Mouse (Mus musculus) hindbrain, embryonic 16.5 days (tissue): ENCODE data around the gene Coq8a. TPM values are rescaled to one million over a fixed set of nuclear protein-coding genes. Genes with fewer than 3 reads are reported as not detected.

Experiments used
- ATAC-seq: fragments of 200-750 bp; cut with Nextera tagmentation; 2 replicates; pipeline ENCODE4 v1.8.0; 2017; ENCODE audit warnings: moderate TSS enrichment, moderate library complexity
- H3K27ac ChIP-seq: fragments of 300-500 bp; sonication (generic); 2 replicates; pipeline ENCODE4 v1.5.1; 2014; ENCODE audit warnings: low read depth, mild to moderate bottlenecking, control low read depth, low read length, moderate library complexity
- H3K27me3 ChIP-seq: fragments of 300-500 bp; sonication (generic); replicated peaks from 2 replicates; pipeline ENCODE4 v1.6.1; 2014; ENCODE audit warnings: low read length; ENCODE audit not compliant: control insufficient read depth, insufficient read depth
- H3K36me3 ChIP-seq: fragments of 300-500 bp; sonication (generic); 2 replicates; pipeline ENCODE4 v1.6.1; 2014; ENCODE audit warnings: mild to moderate bottlenecking, low read length, moderate library complexity, mixed read lengths; ENCODE audit not compliant: control insufficient read depth, insufficient read depth
- H3K4me1 ChIP-seq: fragments of 300-500 bp; sonication (generic); 2 replicates; pipeline ENCODE4 v1.6.1; 2014; ENCODE audit warnings: low read depth, low read length; ENCODE audit not compliant: control insufficient read depth, insufficient read depth
- H3K4me2 ChIP-seq: fragments of 300-500 bp; sonication (generic); 2 replicates; pipeline ENCODE4 v1.6.1; 2014; ENCODE audit warnings: mild to moderate bottlenecking, low read length, control low read depth, moderate library complexity
- H3K4me3 ChIP-seq: fragments of 300-500 bp; sonication (generic); 2 replicates; pipeline ENCODE4 v1.5.1; 2014; ENCODE audit warnings: mild to moderate bottlenecking, low read length, control low read depth, moderate library complexity
- H3K9ac ChIP-seq: fragments of 300-500 bp; sonication (generic); 2 replicates; pipeline ENCODE4 v1.6.1; 2014; ENCODE audit warnings: low read depth, mild to moderate bottlenecking, control low read depth, low read length, moderate library complexity
- H3K9me3 ChIP-seq: fragments of 300-500 bp; sonication (generic); 2 replicates; pipeline ENCODE4 v1.6.1; 2014; ENCODE audit warnings: mild to moderate bottlenecking, low read length, moderate library complexity; ENCODE audit not compliant: control insufficient read depth
- WGBS: fragments of 180-500 bp; shearing (Covaris S2); extraction: QIAGEN DNeasy Blood & Tissue Kit; methylation state at CpG from one replicate; pipeline ENCODE4 v1.1.7; 2014; 5-methylcytosine and 5-hydroxymethylcytosine counted together
- polyA plus RNA-seq: library from polyadenylated mRNA; unstranded; fragments of >200 nt; fragmentation: Nextera tagmentation; extraction: Ambion mirVana; gene quantifications from 2 replicates; pipeline ENCODE4 v1.2.1, GENCODE M21; 2015

Gene Coq8a
- polyA plus RNA-seq, 1 experiment from 2014 or later: 5.9 TPM

DNA sequence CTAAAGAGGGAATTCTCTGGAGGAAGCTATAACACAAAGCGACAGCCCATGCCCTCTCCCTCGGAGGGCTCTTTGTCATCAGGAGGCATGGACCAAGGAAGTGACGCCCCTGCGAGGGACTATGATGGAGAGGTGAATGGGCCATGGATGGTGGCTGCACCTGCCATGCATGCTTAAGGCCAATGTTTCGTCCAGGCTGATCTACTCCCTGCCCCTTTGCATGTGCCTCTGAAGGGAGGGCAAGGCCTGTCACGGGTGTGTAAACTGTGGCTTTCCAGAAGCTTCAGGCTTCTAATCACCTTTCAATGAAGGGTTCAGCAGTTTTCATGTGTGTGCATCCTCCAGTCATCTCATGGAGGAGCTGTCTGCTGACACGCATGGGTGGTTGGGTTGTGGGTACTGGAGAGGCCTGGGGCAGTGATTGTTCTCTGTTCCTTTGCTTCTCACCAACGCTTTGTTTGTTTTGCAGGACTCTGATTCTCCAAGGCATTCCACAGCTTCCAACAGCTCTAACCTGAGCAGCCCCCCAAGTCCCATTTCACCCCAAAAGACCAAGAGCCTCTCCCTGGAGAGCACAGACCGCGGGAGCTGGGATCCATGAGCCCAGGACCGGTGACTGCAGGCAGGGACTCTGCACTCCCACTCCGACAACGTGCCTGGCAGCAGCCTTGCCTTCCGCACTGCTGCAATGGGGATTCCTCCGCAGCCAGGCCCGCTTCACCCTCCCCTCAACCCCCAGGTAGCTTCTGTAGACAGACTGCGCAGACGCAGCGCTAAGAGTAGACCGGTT, 37.6 kb downstream of the Coq8a start:
- Histone ChIP-seq H3K4me1 (no peaks in the 10 kb centered on the region), H3K36me3 (peaks cover 14% of the 10 kb centered on the region), H3K4me3 (no peak overlapping the region), H3K27ac (no peak overlapping the region), H3K9me3 (no peaks in the 10 kb centered on the region), H3K9ac (no peak overlapping the region), H3K4me2 (no peak overlapping the region), H3K27me3 (no peaks in the 10 kb centered on the region)
- ATAC-seq: no peak
- 88% methylated on average over 20 of the region's 20 CpGs for WGBS

GRCm38 (mm10) chr1:180161160-180161559, 38.2 kb downstream of the Coq8a start:
- ATAC-seq: peak; percentile 40; the same call in 1 of the 2 replicates
- 61% methylated on average over 3 of the region's 3 CpGs for WGBS
- H3K27me3 ChIP-seq: no peaks in the 10 kb centered on the region
- H3K27ac ChIP-seq: no peak overlapping the region
- no peaks in the 10 kb centered on the region for H3K9me3 ChIP-seq
- H3K4me3 ChIP-seq: no peak overlapping the region
- no peaks in the 10 kb centered on the region for H3K4me1 ChIP-seq
- H3K36me3 ChIP-seq: peaks cover 14% of the 10 kb centered on the region
- H3K4me2 ChIP-seq: no peak overlapping the region
- H3K9ac ChIP-seq: no peak overlapping the region

GRCm38 (mm10) chr1:180160545-180160944, 38.9 kb downstream of the Coq8a start:
- Histone ChIP-seq H3K9me3 (no peaks in the 10 kb centered on the region), H3K4me2 (no peak overlapping the region), H3K27ac (no peak overlapping the region), H3K9ac (no peak overlapping the region), H3K36me3 (peaks cover 14% of the 10 kb centered on the region), H3K4me1 (no peaks in the 10 kb centered on the region), H3K4me3 (no peak overlapping the region), H3K27me3 (no peaks in the 10 kb centered on the region)
- no peak for ATAC-seq
- WGBS: 92% methylated on average over 2 of the region's 2 CpGs

DNA sequence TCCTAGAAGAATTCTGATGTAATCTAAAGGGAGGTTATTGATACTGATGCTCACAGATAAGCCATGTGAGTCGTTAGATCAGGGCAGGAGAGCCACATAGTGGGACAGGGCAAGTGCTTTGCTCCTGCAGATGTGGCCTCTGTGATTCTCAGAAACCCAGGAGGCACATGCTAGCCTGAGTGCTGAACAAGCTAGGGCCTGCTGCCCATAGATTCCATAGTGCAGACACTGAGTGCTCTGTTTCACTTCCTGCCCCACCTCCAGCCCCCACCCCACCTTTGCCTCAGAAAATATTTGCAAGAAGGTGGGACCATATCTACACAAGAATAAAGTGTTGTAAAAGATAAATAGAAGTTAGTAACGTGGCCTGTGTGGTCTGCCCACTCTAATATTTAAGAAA, 40.8 kb downstream of the Coq8a start:
- Histone ChIP-seq H3K9ac (no peak overlapping the region), H3K4me1 (no peaks in the 10 kb centered on the region), H3K27me3 (no peaks in the 10 kb centered on the region), H3K9me3 (no peaks in the 10 kb centered on the region), H3K4me2 (no peak overlapping the region), H3K4me3 (no peak overlapping the region), H3K27ac (no peak overlapping the region), H3K36me3 (peaks cover 14% of the 10 kb centered on the region)
- ATAC-seq: no peak
- WGBS: 91% methylated on average over 2 of the region's 2 CpGs

DNA sequence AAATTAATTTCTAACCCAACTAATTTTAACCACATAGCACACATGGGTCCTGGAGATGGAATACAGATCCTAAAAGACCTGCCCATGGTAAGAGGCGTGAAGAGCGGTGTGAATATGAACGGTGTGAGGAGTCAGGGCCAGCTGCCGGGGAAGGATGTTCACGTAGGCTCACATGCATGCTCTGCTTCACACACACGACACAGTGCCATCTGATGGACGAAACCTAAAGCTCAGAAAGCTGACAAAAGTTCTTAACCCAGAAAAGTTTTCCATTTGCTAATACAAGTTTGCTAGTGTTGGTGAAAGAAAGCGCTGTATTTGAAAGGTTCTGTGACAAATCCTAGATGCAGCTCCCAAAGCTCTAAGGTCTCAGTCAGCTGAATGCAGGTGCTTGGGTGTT, 48.2 kb downstream of the Coq8a start:
- H3K27ac ChIP-seq: no peak overlapping the region
- H3K4me2 ChIP-seq: no peak overlapping the region
- H3K4me1 ChIP-seq: no peaks in the 10 kb centered on the region
- WGBS: 75% methylated on average over 8 of the region's 8 CpGs
- no peaks in the 10 kb centered on the region for H3K27me3 ChIP-seq
- ATAC-seq: no peak
- H3K4me3 ChIP-seq: no peak overlapping the region
- peaks cover 13% of the 10 kb centered on the region for H3K36me3 ChIP-seq
- no peaks in the 10 kb centered on the region for H3K9me3 ChIP-seq
- no peak overlapping the region for H3K9ac ChIP-seq

GRCm38 (mm10) chr1:180148563-180148962, 50.8 kb downstream of the Coq8a start:
- H3K27me3 ChIP-seq: no peaks in the 10 kb centered on the region
- no peak for ATAC-seq
- H3K9me3 ChIP-seq: no peaks in the 10 kb centered on the region
- no peak overlapping the region for H3K4me3 ChIP-seq
- WGBS: 89% methylated on average over 4 of the region's 4 CpGs
- no peak overlapping the region for H3K9ac ChIP-seq
- H3K27ac ChIP-seq: no peak overlapping the region
- H3K36me3 ChIP-seq: peaks cover 13% of the 10 kb centered on the region
- H3K4me1 ChIP-seq: no peaks in the 10 kb centered on the region
- no peak overlapping the region for H3K4me2 ChIP-seq

- peaks cover 13% of the 10 kb centered on the region for H3K36me3 ChIP-seq
- no peaks in the 10 kb centered on the region for H3K27me3 ChIP-seq
- no peaks in the 10 kb centered on the region for H3K4me1 ChIP-seq
- no peaks in the 10 kb centered on the region for H3K9me3 ChIP-seq
- no peak overlapping the region for H3K4me3 ChIP-seq
- no peak overlapping the region for H3K4me2 ChIP-seq
- ATAC-seq: no peak
- no peak overlapping the region for H3K9ac ChIP-seq
- H3K27ac ChIP-seq: no peak overlapping the region
- WGBS: 85% methylated on average over 4 of the region's 4 CpGs
These were observed 51.4 kb downstream of the Coq8a start for GRCm38 (mm10) chr1:180148036-180148435.

DNA sequence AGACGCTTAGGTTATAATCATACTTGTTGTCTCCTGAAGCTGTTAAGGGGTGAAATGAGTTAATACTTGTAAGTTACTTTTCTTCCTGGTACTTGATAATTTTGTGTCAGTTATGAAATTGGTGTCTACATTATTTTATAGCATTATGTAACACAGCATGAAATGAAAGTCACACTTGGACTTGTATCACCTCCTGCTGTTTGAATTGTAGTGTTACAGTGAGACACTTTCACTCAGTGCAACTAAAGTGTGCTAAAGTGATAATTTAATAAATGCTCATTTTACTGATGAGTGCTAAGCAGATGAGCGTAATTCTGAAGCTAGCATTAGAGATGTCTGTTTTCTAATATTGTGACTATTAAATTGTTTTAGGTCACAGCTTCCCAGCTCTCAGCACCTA, 58.4 kb downstream of the Coq8a start:
- no peak for ATAC-seq
- Histone ChIP-seq H3K4me3 (no peak overlapping the region), H3K27me3 (no peaks in the 10 kb centered on the region), H3K9me3 (no peaks in the 10 kb centered on the region), H3K9ac (no peak overlapping the region), H3K4me2 (no peak overlapping the region), H3K4me1 (no peaks in the 10 kb centered on the region), H3K27ac (no peak overlapping the region), H3K36me3 (peaks cover 12% of the 10 kb centered on the region)
- 90% methylated on average over 2 of the region's 2 CpGs for WGBS

- Histone ChIP-seq H3K36me3 (peaks cover 12% of the 10 kb centered on the region), H3K4me2 (no peak overlapping the region), H3K9me3 (no peaks in the 10 kb centered on the region), H3K9ac (no peak overlapping the region), H3K27ac (no peak overlapping the region), H3K4me3 (no peak overlapping the region), H3K27me3 (no peaks in the 10 kb centered on the region), H3K4me1 (no peaks in the 10 kb centered on the region)
- 85% methylated on average over 4 of the region's 4 CpGs for WGBS
- ATAC-seq: no peak
These were observed 60.2 kb downstream of the Coq8a start for GRCm38 (mm10) chr1:180139158-180139557.
